Mouse (Mus musculus): ENCODE measurements around the gene Tgm4. TPM values are rescaled to one million over a fixed set of nuclear protein-coding genes. Genes with fewer than 3 reads are reported as not detected.

The Tgm4 gene
- polyA plus RNA-seq (2016; fragmentation: Nextera tagmentation; extraction: Ambion mirVana): 0.68 and 0.70 TPM in 2 replicates

DNA sequence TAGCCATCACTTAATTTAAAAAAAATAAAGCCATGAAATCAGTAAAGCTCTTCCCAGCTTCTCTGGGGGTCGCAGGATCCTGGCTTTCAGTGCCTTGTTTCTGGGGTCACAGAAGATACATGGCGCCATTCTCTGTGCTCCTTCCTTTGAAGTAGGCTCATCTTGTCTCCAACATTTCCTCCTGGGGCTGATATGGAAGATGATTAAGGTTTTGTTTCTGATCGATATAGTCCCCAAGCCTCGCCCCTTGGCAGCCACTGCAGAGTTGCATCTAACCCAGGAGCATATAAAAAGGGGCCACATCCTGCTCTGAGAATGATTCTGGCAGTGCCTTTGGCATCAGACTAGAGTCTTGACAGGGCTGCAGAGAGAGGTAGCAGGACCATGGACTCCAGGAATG is at the start of gene Tgm4:
Gene Tgm4 (plus strand): TSS at position 301 of the 400 bp plus-strand sequence.
- no peak for DNase-seq (ENCODE audit: low spot score)
- no peak within 1 kb of the TSS for H3K27ac ChIP-seq (replicated peaks)
- H3K4me3 ChIP-seq: no peak within 1 kb of the TSS
- H3K27me3 ChIP-seq (ENCODE audit: low read depth, poor library complexity, severe bottlenecking): no peaks in the 10 kb centered on the region
- H3K9me3 ChIP-seq (replicated peaks): no peaks in the 10 kb centered on the region
- WGBS: 86% methylated on average over 4 of the region's 4 CpGs
- H3K36me3 ChIP-seq: no peaks in the 10 kb centered on the region
- peaks cover 7% of the 10 kb centered on the region for H3K4me1 ChIP-seq

DNA sequence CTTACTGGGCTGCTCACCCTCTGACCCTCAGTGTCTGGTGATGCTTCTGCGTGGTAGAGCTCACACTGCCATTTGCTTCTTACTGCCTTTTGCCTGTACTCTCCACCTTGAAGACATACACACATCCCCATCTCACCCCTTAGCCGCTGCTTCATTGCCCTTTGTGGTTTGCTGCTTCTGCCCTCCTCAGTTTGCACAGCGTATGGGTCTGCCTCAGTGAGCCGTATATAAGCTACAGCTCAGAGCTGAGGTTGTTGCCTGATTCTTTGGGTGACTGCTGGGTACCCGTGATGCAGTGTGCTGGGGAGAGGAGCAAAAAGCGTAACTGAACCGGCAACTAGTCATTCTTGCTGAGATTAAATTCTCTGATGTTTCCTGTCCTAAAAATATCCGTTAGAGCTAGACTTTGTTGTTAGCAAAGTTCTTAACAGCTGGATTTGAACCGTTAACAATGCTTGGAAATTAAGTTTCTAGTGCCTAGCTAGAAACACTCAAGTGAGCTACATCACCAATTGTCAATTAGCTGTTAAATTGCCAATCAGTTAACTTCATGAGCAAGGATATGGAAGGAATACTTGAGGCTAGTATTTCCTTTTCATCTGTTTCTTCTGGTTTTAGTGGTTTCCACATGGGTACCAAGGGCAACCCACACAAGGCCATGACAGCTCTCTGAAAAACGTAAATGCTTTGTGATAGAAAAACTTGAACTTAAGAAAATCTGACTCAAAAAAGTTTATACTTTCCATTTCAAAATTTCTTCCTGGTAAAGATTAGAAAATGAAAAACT is 35.9 kb upstream of the Tgm4 start:
- H3K27ac ChIP-seq (replicated peaks): no peak overlapping the region
- WGBS: 95% methylated on average over 10 of the region's 10 CpGs
- H3K27me3 ChIP-seq (ENCODE audit: low read depth, poor library complexity, severe bottlenecking): no peaks in the 10 kb centered on the region
- H3K4me3 ChIP-seq: no peak overlapping the region
- no peaks in the 10 kb centered on the region for H3K9me3 ChIP-seq (replicated peaks)
- DNase-seq (ENCODE audit: low spot score): no peak
- H3K36me3 ChIP-seq: peaks cover 97% of the 10 kb centered on the region
- no peaks in the 10 kb centered on the region for H3K4me1 ChIP-seq

DNA sequence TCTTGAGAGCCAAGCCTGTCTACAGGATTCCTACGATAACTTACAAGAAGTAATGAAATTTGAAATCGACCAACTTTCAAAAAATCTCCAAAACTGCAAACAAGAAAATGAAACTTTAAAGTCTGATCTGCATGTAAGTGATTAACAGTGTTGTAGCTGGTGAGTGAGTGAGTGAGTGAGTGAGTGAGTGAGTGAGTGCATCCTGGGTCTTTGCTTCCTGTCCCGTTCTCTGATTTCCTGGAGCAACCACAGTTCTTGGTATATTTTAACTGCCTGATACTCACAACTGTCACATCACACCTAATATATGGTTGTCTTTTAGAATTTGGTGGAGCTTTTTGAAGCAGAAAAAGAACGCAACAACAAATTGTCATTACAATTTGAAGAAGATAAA is 35.3 kb upstream of the Tgm4 start:
- no peaks in the 10 kb centered on the region for H3K27me3 ChIP-seq (ENCODE audit: low read depth, poor library complexity, severe bottlenecking)
- peaks cover 97% of the 10 kb centered on the region for H3K36me3 ChIP-seq
- no peak overlapping the region for H3K4me3 ChIP-seq
- no peaks in the 10 kb centered on the region for H3K4me1 ChIP-seq
- no peaks in the 10 kb centered on the region for H3K9me3 ChIP-seq (replicated peaks)
- H3K27ac ChIP-seq (replicated peaks): no peak overlapping the region
- DNase-seq (ENCODE audit: low spot score): no peak
- WGBS: 95% methylated on average over 4 of the region's 4 CpGs

GRCm38 (mm10) chr9:123004718-123005117 is 29.8 kb upstream of the Tgm4 start:
- Histone ChIP-seq H3K27ac (replicated peaks) (no peak overlapping the region), H3K27me3 (ENCODE audit: low read depth, poor library complexity, severe bottlenecking) (no peaks in the 10 kb centered on the region), H3K9me3 (replicated peaks) (no peaks in the 10 kb centered on the region), H3K36me3 (peaks cover 100% of the 10 kb centered on the region), H3K4me1 (no peaks in the 10 kb centered on the region), H3K4me3 (no peak overlapping the region)
- 92% methylated on average over 2 of the region's 2 CpGs for WGBS
- no peak for DNase-seq (ENCODE audit: low spot score)

DNA sequence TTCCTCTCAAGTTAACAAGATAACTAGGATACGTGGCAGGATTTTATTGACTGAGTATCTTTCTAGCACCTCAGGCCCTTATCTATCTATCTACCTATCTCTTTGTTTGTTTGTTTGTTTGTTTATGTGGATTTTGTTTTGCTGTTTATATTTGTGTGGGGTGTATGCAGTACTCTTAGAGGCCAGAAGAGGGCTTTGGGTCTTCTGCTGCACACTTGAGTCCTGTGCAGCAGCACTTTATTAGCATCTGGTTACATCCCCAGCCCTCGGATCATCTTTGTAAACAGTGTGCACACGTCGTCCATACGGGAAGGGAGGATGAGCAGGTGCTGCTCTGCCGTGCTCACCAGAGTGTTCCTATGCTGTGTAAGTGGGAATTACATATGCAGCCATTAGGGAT is 28.5 kb upstream of the Tgm4 start:
- 90% methylated on average over 6 of the region's 6 CpGs for WGBS
- Histone ChIP-seq H3K9me3 (replicated peaks) (no peaks in the 10 kb centered on the region), H3K36me3 (peaks cover 100% of the 10 kb centered on the region), H3K27ac (replicated peaks) (no peak overlapping the region), H3K4me3 (no peak overlapping the region), H3K4me1 (no peaks in the 10 kb centered on the region), H3K27me3 (ENCODE audit: low read depth, poor library complexity, severe bottlenecking) (no peaks in the 10 kb centered on the region)
- DNase-seq (ENCODE audit: low spot score): no peak

DNA sequence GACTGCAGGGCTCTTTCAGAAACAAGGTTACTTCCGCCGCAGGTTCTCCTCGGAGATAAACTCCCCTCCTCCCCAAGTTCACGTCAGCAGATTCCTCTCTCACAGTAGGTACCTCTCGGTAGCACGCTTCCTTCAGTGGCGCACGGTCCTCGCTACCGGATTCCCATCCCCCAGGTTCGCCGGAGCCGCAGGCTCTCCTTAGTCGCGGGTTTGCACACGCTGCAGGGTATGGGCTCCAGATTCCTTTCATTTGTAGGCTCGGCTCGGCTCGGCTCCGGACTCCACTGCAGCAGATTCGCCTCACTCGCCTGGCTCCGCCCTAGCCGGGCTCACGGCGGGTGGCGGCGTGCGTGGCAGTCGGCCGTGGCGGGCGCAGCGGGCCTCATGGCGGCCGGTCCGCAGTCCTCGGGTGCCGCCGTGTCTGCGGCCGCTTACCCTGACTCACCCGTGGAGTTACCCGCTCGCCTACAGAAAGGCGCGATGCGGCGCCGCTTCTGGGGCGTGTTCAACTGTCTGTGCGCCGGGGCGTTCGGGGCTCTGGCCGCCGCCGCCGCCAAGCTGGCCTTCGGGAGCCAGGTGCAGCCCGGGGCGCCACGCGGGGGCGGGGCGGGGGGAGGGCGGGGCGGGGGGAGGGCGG is 13.4 kb upstream of the Tgm4 start, which contains the start of gene Tmem42:
Gene Tmem42 (plus strand): TSS at position 332 of the 637 bp plus-strand sequence.
- no peaks in the 10 kb centered on the region for H3K27me3 ChIP-seq (ENCODE audit: low read depth, poor library complexity, severe bottlenecking)
- peaks cover 18% of the 10 kb centered on the region for H3K4me1 ChIP-seq
- DNase-seq (ENCODE audit: low spot score): peak; percentile 88
- H3K9me3 ChIP-seq (replicated peaks): no peaks in the 10 kb centered on the region
- peak within 1 kb of the TSS; percentile 94 for H3K27ac ChIP-seq (replicated peaks)
- H3K4me3 ChIP-seq: peak within 1 kb of the TSS; percentile 84
- WGBS: under 1% methylated on average over 58 of the region's 69 CpGs
- H3K36me3 ChIP-seq: peaks cover 28% of the 10 kb centered on the region

DNA sequence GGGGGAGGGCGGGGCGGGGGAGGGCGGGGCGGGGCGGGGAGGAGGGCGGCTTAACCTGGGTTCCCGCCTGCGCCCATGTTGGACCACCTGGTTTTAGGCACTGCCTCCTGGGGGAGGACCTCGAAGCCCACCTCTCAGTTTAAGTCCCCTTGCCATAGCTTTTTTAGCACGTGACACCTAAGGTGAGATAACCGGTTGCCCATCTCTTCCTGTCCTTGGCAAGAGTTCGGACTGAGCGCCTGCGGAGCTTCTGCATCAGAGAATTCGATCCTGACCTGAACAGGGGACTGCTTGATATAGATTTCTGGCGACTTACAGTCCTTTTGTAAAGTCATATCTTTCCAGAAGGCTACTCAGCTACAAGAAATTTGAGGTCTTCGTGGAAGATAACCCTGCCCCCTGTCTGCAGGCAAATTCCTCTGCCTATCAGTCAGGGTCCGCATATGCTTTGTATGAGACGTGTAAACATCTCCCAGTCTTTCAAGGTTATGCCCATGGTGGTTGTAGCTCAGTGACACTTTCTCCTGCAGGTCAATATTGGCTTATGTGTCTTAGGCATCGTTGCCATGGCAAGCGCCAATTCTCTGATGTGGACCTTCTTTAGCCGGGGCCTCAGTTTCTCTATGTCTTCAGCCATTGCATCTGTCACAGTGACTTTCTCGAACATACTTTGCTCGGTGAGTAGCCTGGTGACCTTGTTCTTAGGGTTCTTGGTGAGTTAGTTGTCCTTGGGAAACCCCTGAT is 12.7 kb upstream of the Tgm4 start:
- 42% methylated on average over 19 of the region's 24 CpGs for WGBS
- H3K27me3 ChIP-seq (ENCODE audit: low read depth, poor library complexity, severe bottlenecking): no peaks in the 10 kb centered on the region
- no peaks in the 10 kb centered on the region for H3K9me3 ChIP-seq (replicated peaks)
- H3K4me1 ChIP-seq: peaks cover 18% of the 10 kb centered on the region
- DNase-seq (ENCODE audit: low spot score): no peak
- peaks cover 21% of the 10 kb centered on the region for H3K36me3 ChIP-seq
- peak overlapping the region; percentile 84 for H3K4me3 ChIP-seq
- peak overlapping the region; percentile 94 for H3K27ac ChIP-seq (replicated peaks)

DNA sequence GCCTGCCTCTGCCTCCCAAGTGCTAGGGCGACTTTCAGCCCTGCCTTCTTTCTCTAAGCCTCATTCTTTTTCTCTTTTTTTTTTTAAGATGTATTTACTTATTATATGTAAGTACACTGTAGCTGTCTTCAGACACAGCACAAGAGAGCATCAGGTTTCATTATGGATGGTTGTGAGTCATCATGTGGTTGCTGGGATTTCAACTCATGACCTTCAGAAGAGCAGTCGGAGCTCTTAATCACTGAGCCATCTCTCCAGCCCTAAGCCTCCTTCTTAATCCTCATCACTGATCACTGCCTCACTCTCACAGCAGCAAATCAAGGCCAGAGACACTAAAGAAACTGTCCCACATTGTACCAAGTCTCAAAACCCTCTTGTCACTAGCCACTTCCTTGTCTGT is 10.3 kb upstream of the Tgm4 start:
- H3K27ac ChIP-seq (replicated peaks): no peak overlapping the region
- H3K4me1 ChIP-seq: peaks cover 18% of the 10 kb centered on the region
- no peaks in the 10 kb centered on the region for H3K9me3 ChIP-seq (replicated peaks)
- WGBS: 81% methylated on average over 2 of the region's 2 CpGs
- H3K4me3 ChIP-seq: no peak overlapping the region
- H3K36me3 ChIP-seq: no peaks in the 10 kb centered on the region
- no peak for DNase-seq (ENCODE audit: low spot score)
- H3K27me3 ChIP-seq (ENCODE audit: low read depth, poor library complexity, severe bottlenecking): no peaks in the 10 kb centered on the region

- H3K36me3 ChIP-seq: no peaks in the 10 kb centered on the region
- 92% methylated on average over 13 of the region's 13 CpGs for WGBS
- no peaks in the 10 kb centered on the region for H3K27me3 ChIP-seq (ENCODE audit: low read depth, poor library complexity, severe bottlenecking)
- no peak overlapping the region for H3K27ac ChIP-seq (replicated peaks)
- no peak for DNase-seq (ENCODE audit: low spot score)
- H3K4me1 ChIP-seq: peaks cover 7% of the 10 kb centered on the region
- no peak overlapping the region for H3K4me3 ChIP-seq
- H3K9me3 ChIP-seq (replicated peaks): no peaks in the 10 kb centered on the region
Measured at GRCm38 (mm10) chr9:123031496-123032246, 2.9 kb upstream of the Tgm4 start.

GRCm38 (mm10) chr9:123047665-123048064 is 13.1 kb downstream of the Tgm4 start:
- Histone ChIP-seq H3K27me3 (ENCODE audit: low read depth, poor library complexity, severe bottlenecking) (no peaks in the 10 kb centered on the region), H3K27ac (replicated peaks) (no peak overlapping the region), H3K36me3 (no peaks in the 10 kb centered on the region), H3K4me3 (no peak overlapping the region), H3K4me1 (no peaks in the 10 kb centered on the region), H3K9me3 (replicated peaks) (no peaks in the 10 kb centered on the region)
- no peak for DNase-seq (ENCODE audit: low spot score)
- 76% methylated on average over 1 of the region's 1 CpGs for WGBS

GRCm38 (mm10) chr9:123058724-123059292 is 24.3 kb downstream of the Tgm4 start:
- no peaks in the 10 kb centered on the region for H3K9me3 ChIP-seq (replicated peaks)
- DNase-seq (ENCODE audit: low spot score): no peak
- H3K4me3 ChIP-seq: no peak overlapping the region
- H3K36me3 ChIP-seq: no peaks in the 10 kb centered on the region
- H3K27me3 ChIP-seq (ENCODE audit: low read depth, poor library complexity, severe bottlenecking): no peaks in the 10 kb centered on the region
- no peaks in the 10 kb centered on the region for H3K4me1 ChIP-seq
- H3K27ac ChIP-seq (replicated peaks): no peak overlapping the region

DNA sequence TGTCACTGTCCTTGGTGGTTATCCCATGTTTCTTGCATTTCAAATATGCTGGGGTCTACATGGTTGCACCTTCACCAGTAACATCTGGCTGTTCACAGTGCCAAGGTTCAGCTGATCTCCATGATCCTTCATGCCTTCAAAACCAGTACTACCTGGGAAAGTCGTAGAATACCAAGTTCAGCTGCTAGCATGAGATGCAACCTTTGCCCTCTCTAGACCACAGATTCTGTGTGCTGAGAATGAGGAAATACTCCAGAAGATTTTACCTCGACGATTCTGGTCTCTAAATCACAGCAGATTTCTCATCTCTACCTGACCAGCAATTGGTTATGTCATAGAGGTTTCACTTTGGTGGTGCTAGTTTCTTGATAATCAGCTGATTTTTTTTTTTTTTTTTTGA is 25.6 kb downstream of the Tgm4 start:
- no peak for DNase-seq (ENCODE audit: low spot score)
- Histone ChIP-seq H3K9me3 (replicated peaks) (no peaks in the 10 kb centered on the region), H3K4me1 (no peaks in the 10 kb centered on the region), H3K4me3 (no peak overlapping the region), H3K27me3 (ENCODE audit: low read depth, poor library complexity, severe bottlenecking) (no peaks in the 10 kb centered on the region), H3K27ac (replicated peaks) (no peak overlapping the region), H3K36me3 (no peaks in the 10 kb centered on the region)
- WGBS: 90% methylated on average over 3 of the region's 3 CpGs

All from midbrain, embryonic 10.5 days (tissue).